ENCODE assay signal across 17 mouse cellular contexts in the genomic region with DNA sequence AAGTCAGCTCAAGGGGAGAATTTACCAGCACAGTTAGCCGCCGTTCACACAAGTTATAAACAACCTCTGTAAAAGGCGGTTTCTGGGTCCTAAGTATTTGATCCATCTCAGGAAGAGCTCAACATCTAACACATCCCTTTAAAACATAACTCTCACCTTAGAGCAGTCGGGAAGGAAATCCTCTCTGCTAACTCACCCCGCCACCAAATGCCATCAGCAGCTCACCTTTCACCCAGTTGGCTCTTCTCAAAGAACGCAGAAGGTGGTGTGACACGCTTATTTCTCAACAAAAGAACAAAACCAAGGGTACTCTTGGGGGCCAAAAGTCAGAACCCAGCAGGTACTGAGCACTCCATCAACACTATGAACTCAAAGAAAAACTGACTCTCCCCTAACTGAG. TPM values are rescaled to one million over a fixed set of nuclear protein-coding genes. Genes with fewer than 3 reads are reported as not detected.
DNase-seq lines count a peak whose midpoint lies in the region; ATAC-seq and TF ChIP-seq lines count a peak whose summit lies in the region.
"Had no signal": no experiment of that assay in that cellular context is flagged by ENCODE, and none has a peak within 500 bp of the region (broad histone marks: within the 10 kb centered on the region; RNA-seq: fewer than 3 reads in every experiment).

No protein-coding gene starts in this region.

- peak; percentile 49 to 53 for DNase-seq in heart, adult 18-20 months
- no peak for DNase-seq in heart, postnatal 36 days
- peak; percentile 51 for DNase-seq in kidney, adult 2 months
- no peak for DNase-seq in kidney, postnatal 25 days
- peak; percentile 52 for DNase-seq in liver, postnatal 0 days
- no peak for DNase-seq in stomach, postnatal 0 days (ENCODE audit: low spot score)
- DNase-seq: adrenal gland, adult 2 months; B cell, adult 2 months; cerebellum, adult 9-11 months; gastrocnemius, postnatal 25 days; lung, postnatal 4 days; right cerebral cortex, postnatal 25 days had no signal

- H3K4me3 ChIP-seq in kidney, adult 2 months (ENCODE audit: insufficient read depth, low read depth, low read length): no peak overlapping the region
- H3K4me3 ChIP-seq in liver, postnatal 0 days (ENCODE audit: low read depth, low read length): no peak overlapping the region
- no peak overlapping the region for H3K4me3 ChIP-seq in liver, embryonic 12.5 days
- H3K4me3 ChIP-seq in stomach, postnatal 0 days (ENCODE audit: low read depth, low read length): no peak overlapping the region
- H3K4me3 ChIP-seq: hindbrain, embryonic 13.5 days; liver, embryonic 15.5 days had no signal

- WGBS in kidney, adult 2 months: 45% methylated on average over 7 of the region's 7 CpGs
- 79% methylated on average over 7 of the region's 7 CpGs for WGBS in liver, postnatal 0 days (ENCODE audit: insufficient replicate concordance)
- 87% methylated on average over 7 of the region's 7 CpGs for WGBS in liver, embryonic 12.5 days (ENCODE audit: insufficient replicate concordance)
- WGBS in stomach, postnatal 0 days: 47% methylated on average over 7 of the region's 7 CpGs

- peaks cover 2% of the 10 kb centered on the region; the same call in 1 of the 2 replicates for H3K36me3 ChIP-seq in kidney, adult 2 months (ENCODE audit: control insufficient read depth, insufficient read depth, low read length)
- peaks cover 14% of the 10 kb centered on the region for H3K36me3 ChIP-seq in liver, postnatal 0 days (replicated peaks; ENCODE audit: insufficient read depth, low read length)
- H3K36me3 ChIP-seq in liver, embryonic 12.5 days: peaks cover 47% of the 10 kb centered on the region
- H3K36me3 ChIP-seq in stomach, postnatal 0 days (ENCODE audit: control insufficient read depth, insufficient read depth, low read length): 0 out of 2 replicates have a peak, but pooled peaks cover 5% of the 10 kb centered on the region

- peaks cover 20% of the 10 kb centered on the region for H3K4me1 ChIP-seq in kidney, adult 2 months (ENCODE audit: control insufficient read depth, insufficient read depth, low read length)
- H3K4me1 ChIP-seq in liver, postnatal 0 days (ENCODE audit: insufficient read depth): peaks cover 25% of the 10 kb centered on the region
- H3K4me1 ChIP-seq in liver, embryonic 12.5 days: peaks cover 48% of the 10 kb centered on the region
- H3K4me1 ChIP-seq in stomach, postnatal 0 days (replicated peaks; ENCODE audit: control insufficient read depth, insufficient read depth): 0 out of 2 replicates have a peak, but pooled peaks cover 3% of the 10 kb centered on the region

- peak; percentile 22; the same call in 1 of the 2 replicates for ATAC-seq in liver, postnatal 0 days
- no peak for ATAC-seq in liver, embryonic 12.5 days
- ATAC-seq in stomach, postnatal 0 days (ENCODE audit: low FRiP score, low TSS enrichment): no peak
- ATAC-seq: forebrain, embryonic 14.5 days had no signal

- H3K27ac ChIP-seq in kidney, adult 2 months (ENCODE audit: insufficient read depth, low read depth, low read length): peak overlapping the region; percentile 82
- peak overlapping the region; percentile 90 for H3K27ac ChIP-seq in liver, postnatal 0 days (ENCODE audit: low read depth)
- H3K27ac ChIP-seq in liver, embryonic 12.5 days: no peak overlapping the region
- peak overlapping the region; percentile 45; the same call in 1 of the 2 replicates for H3K27ac ChIP-seq in stomach, postnatal 0 days (replicated peaks)
- H3K27ac ChIP-seq: hindbrain, embryonic 13.5 days; kidney, postnatal 0 days; liver, embryonic 15.5 days had no signal

- peak overlapping the region; percentile 36; the same call in 1 of the 2 replicates for H3K4me2 ChIP-seq in liver, postnatal 0 days (ENCODE audit: low read depth, low read length)
- H3K4me2 ChIP-seq in liver, embryonic 12.5 days: no peak overlapping the region
- no peak overlapping the region for H3K4me2 ChIP-seq in stomach, postnatal 0 days (replicated peaks; ENCODE audit: low read depth)
- H3K4me2 ChIP-seq: hindbrain, embryonic 13.5 days; liver, embryonic 15.5 days had no signal

- TF ChIP-seq EP300 in liver, postnatal 0 days (IDR thresholded peaks at IDR 0.05; ENCODE audit: low read depth): peak; percentile 65
- TF ChIP-seq EP300 in stomach, postnatal 0 days (optimal IDR thresholded peaks at IDR 0.05): no peak

- H3K9me3 ChIP-seq in liver, postnatal 0 days (ENCODE audit: low read length): no peaks in the 10 kb centered on the region
- H3K9me3 ChIP-seq in liver, embryonic 12.5 days (replicated peaks): no peaks in the 10 kb centered on the region
- H3K9me3 ChIP-seq in stomach, postnatal 0 days (ENCODE audit: control insufficient read depth, low read length): no peaks in the 10 kb centered on the region
- H3K9me3 ChIP-seq: hindbrain, embryonic 13.5 days; liver, embryonic 15.5 days had no signal

- TF ChIP-seq CTCF in kidney, adult 2 months (conservative IDR thresholded peaks at IDR 0.05; ENCODE audit: insufficient read depth, insufficient read length, low read depth, low read length): no peak
- TF ChIP-seq CTCF in liver, postnatal 0 days (IDR thresholded peaks at IDR 0.05; ENCODE audit: low read depth): no peak
- TF ChIP-seq CTCF in stomach, postnatal 0 days (IDR thresholded peaks at IDR 0.05; ENCODE audit: low read depth): no peak

- H3K9ac ChIP-seq in liver, postnatal 0 days (replicated peaks): no peak overlapping the region
- no peak overlapping the region for H3K9ac ChIP-seq in liver, embryonic 12.5 days
- H3K9ac ChIP-seq in stomach, postnatal 0 days (ENCODE audit: low read length): no peak overlapping the region
- H3K9ac ChIP-seq: hindbrain, embryonic 13.5 days; liver, embryonic 15.5 days had no signal

- no peak for TF ChIP-seq POLR2A in kidney, adult 2 months (IDR thresholded peaks at IDR 0.05; ENCODE audit: low read depth, low read length)

- intact Hi-C loops in heart, postnatal 36 days (cut with DNase I): no loop called here

- no peaks in the 10 kb centered on the region for H3K27me3 ChIP-seq in kidney, adult 2 months (replicated peaks; ENCODE audit: control insufficient read depth, insufficient read depth, low read length)
- no peaks in the 10 kb centered on the region for H3K27me3 ChIP-seq in liver, postnatal 0 days (ENCODE audit: insufficient read depth, low read length)
- H3K27me3 ChIP-seq in liver, embryonic 12.5 days (replicated peaks): no peaks in the 10 kb centered on the region
- H3K27me3 ChIP-seq in stomach, postnatal 0 days (ENCODE audit: control insufficient read depth, insufficient read depth, low read length): no peaks in the 10 kb centered on the region
- H3K27me3 ChIP-seq: hindbrain, embryonic 13.5 days; liver, embryonic 15.5 days had no signal

RNA-seq across cellular contexts. Expression of gene Gpam, which starts 31.5 kb away (rescaled TPM):
- total RNA-seq in heart, adult 18-20 months (2021): 100 to 1,000 TPM; 147 to 182 TPM
- total RNA-seq in heart, postnatal 36 days (2021): 100 to 1,000 TPM; 210 to 250 TPM
- polyA plus RNA-seq in kidney, adult 2 months (2012; rRNA removed): 56.6 and 60.7 TPM in 2 replicates
- polyA plus RNA-seq in liver, postnatal 0 days (2015; fragmentation: Nextera tagmentation; extraction: Ambion mirVana): 19.8 and 24.2 TPM in 2 replicates
- polyA plus RNA-seq in liver, embryonic 12.5 days (2016; fragmentation: Nextera tagmentation; extraction: Ambion mirVana): 26.9 and 27.1 TPM in 2 replicates
- polyA plus RNA-seq in stomach, postnatal 0 days (2015; fragmentation: Nextera tagmentation; extraction: Ambion mirVana): 12.5 and 13.1 TPM in 2 replicates

Comparison
In these comparisons a context has a peak if more than half of its experiments do, and no peak if none do; other contexts are left out.
1. DNase-seq: peak in heart, adult 18-20 months (2 of 2), kidney, adult 2 months (single experiment) and liver, postnatal 0 days (single experiment); none in heart, postnatal 36 days (0 of 2), kidney, postnatal 25 days (0 of 2) and stomach, postnatal 0 days (single experiment).